Mouse (Mus musculus): Measurements from ENCODE around the gene 2610528A11Rik. TPM values are rescaled to one million over a fixed set of nuclear protein-coding genes. Genes with fewer than 3 reads are reported as not detected.

The 2610528A11Rik gene
- polyA plus RNA-seq, 1 experiment = 2.9 TPM

GRCm38 (mm10) chr14:37135671-37136070 is 21.8 kb upstream of the 2610528A11Rik start:
- Histone ChIP-seq H3K27ac (ENCODE audit: control insufficient read depth, insufficient read depth, low read length) (no peak overlapping the region), H3K4me3 (ENCODE audit: control insufficient read depth, insufficient read depth, low read length) (peak overlapping the region; percentile 47), H3K27me3 (ENCODE audit: control insufficient read depth, insufficient read depth, low read length) (no peaks in the 10 kb centered on the region), H3K36me3 (ENCODE audit: control insufficient read depth, insufficient read depth, low read length) (peaks cover 18% of the 10 kb centered on the region), H3K4me1 (replicated peaks; ENCODE audit: control insufficient read depth, insufficient read depth, low read length) (no peaks in the 10 kb centered on the region)
- 4% methylated on average over 10 of the region's 10 CpGs for WGBS
- no peak for DNase-seq
- TF ChIP-seq POLR2A (IDR thresholded peaks at IDR 0.05; ENCODE audit: control insufficient read depth, extremely low read depth, insufficient read depth, low read length, poor library complexity) (no peak), CTCF (IDR thresholded peaks at IDR 0.05; ENCODE audit: borderline replicate concordance, control insufficient read depth, extremely low read depth, insufficient read depth, low read length, poor library complexity) (no peak)

GRCm38 (mm10) chr14:37135127-37135593 is 21.3 kb upstream of the 2610528A11Rik start, which contains the start of gene Ghitm:
Gene Ghitm, minus strand, starts transcription at chr14:37135272.
- Histone ChIP-seq H3K4me3 (ENCODE audit: control insufficient read depth, insufficient read depth, low read length) (peak within 1 kb of the TSS; percentile 71), H3K27ac (ENCODE audit: control insufficient read depth, insufficient read depth, low read length) (no peak within 1 kb of the TSS), H3K36me3 (ENCODE audit: control insufficient read depth, insufficient read depth, low read length) (peaks cover 23% of the 10 kb centered on the region), H3K27me3 (ENCODE audit: control insufficient read depth, insufficient read depth, low read length) (no peaks in the 10 kb centered on the region), H3K4me1 (replicated peaks; ENCODE audit: control insufficient read depth, insufficient read depth, low read length) (no peaks in the 10 kb centered on the region)
- TF ChIP-seq CTCF (IDR thresholded peaks at IDR 0.05; ENCODE audit: borderline replicate concordance, control insufficient read depth, extremely low read depth, insufficient read depth, low read length, poor library complexity) (peak; percentile 33; the same call in 1 of the 2 replicates), POLR2A (IDR thresholded peaks at IDR 0.05; ENCODE audit: control insufficient read depth, extremely low read depth, insufficient read depth, low read length, poor library complexity) (peak; percentile 76; the same call in 1 of the 2 replicates)
- under 1% methylated on average over 38 of the region's 38 CpGs for WGBS
- peak; percentile 97 for DNase-seq

GRCm38 (mm10) chr14:37134304-37135126 is 20.7 kb upstream of the 2610528A11Rik start:
- DNase-seq = no peak
- Histone ChIP-seq H3K27ac (ENCODE audit: control insufficient read depth, insufficient read depth, low read length) (no peak overlapping the region), H3K4me3 (ENCODE audit: control insufficient read depth, insufficient read depth, low read length) (peak overlapping the region; percentile 71), H3K36me3 (ENCODE audit: control insufficient read depth, insufficient read depth, low read length) (peaks cover 26% of the 10 kb centered on the region), H3K4me1 (replicated peaks; ENCODE audit: control insufficient read depth, insufficient read depth, low read length) (no peaks in the 10 kb centered on the region), H3K27me3 (ENCODE audit: control insufficient read depth, insufficient read depth, low read length) (no peaks in the 10 kb centered on the region)
- TF ChIP-seq CTCF (IDR thresholded peaks at IDR 0.05; ENCODE audit: borderline replicate concordance, control insufficient read depth, extremely low read depth, insufficient read depth, low read length, poor library complexity) (no peak), POLR2A (IDR thresholded peaks at IDR 0.05; ENCODE audit: control insufficient read depth, extremely low read depth, insufficient read depth, low read length, poor library complexity) (no peak)
- under 1% methylated on average over 40 of the region's 40 CpGs for WGBS

GRCm38 (mm10) chr14:37127652-37128051 is 13.8 kb upstream of the 2610528A11Rik start:
- no peaks in the 10 kb centered on the region for H3K27me3 ChIP-seq (ENCODE audit: control insufficient read depth, insufficient read depth, low read length)
- TF ChIP-seq CTCF (IDR thresholded peaks at IDR 0.05; ENCODE audit: borderline replicate concordance, control insufficient read depth, extremely low read depth, insufficient read depth, low read length, poor library complexity) (no peak), POLR2A (IDR thresholded peaks at IDR 0.05; ENCODE audit: control insufficient read depth, extremely low read depth, insufficient read depth, low read length, poor library complexity) (no peak)
- peak; percentile 31 for DNase-seq
- H3K4me3 ChIP-seq (ENCODE audit: control insufficient read depth, insufficient read depth, low read length) = no peak overlapping the region
- H3K36me3 ChIP-seq (ENCODE audit: control insufficient read depth, insufficient read depth, low read length) = peaks cover 71% of the 10 kb centered on the region
- WGBS = 68% methylated on average over 4 of the region's 4 CpGs
- H3K27ac ChIP-seq (ENCODE audit: control insufficient read depth, insufficient read depth, low read length) = no peak overlapping the region
- no peaks in the 10 kb centered on the region for H3K4me1 ChIP-seq (replicated peaks; ENCODE audit: control insufficient read depth, insufficient read depth, low read length)

- DNase-seq = no peak
- TF ChIP-seq POLR2A (IDR thresholded peaks at IDR 0.05; ENCODE audit: control insufficient read depth, extremely low read depth, insufficient read depth, low read length, poor library complexity) (no peak), CTCF (IDR thresholded peaks at IDR 0.05; ENCODE audit: borderline replicate concordance, control insufficient read depth, extremely low read depth, insufficient read depth, low read length, poor library complexity) (no peak)
Observed at GRCm38 (mm10) chr14:37119233-37119632, 5.4 kb upstream of the 2610528A11Rik start.

GRCm38 (mm10) chr14:37112931-37113330 is 891 bp downstream of the 2610528A11Rik start:
- Histone ChIP-seq H3K4me1 (replicated peaks; ENCODE audit: control insufficient read depth, insufficient read depth, low read length) (no peaks in the 10 kb centered on the region), H3K27me3 (ENCODE audit: control insufficient read depth, insufficient read depth, low read length) (no peaks in the 10 kb centered on the region), H3K4me3 (ENCODE audit: control insufficient read depth, insufficient read depth, low read length) (no peak overlapping the region), H3K27ac (ENCODE audit: control insufficient read depth, insufficient read depth, low read length) (no peak overlapping the region), H3K36me3 (ENCODE audit: control insufficient read depth, insufficient read depth, low read length) (no peaks in the 10 kb centered on the region)
- TF ChIP-seq POLR2A (IDR thresholded peaks at IDR 0.05; ENCODE audit: control insufficient read depth, extremely low read depth, insufficient read depth, low read length, poor library complexity) = no peak
- no peak for TF ChIP-seq CTCF (IDR thresholded peaks at IDR 0.05; ENCODE audit: borderline replicate concordance, control insufficient read depth, extremely low read depth, insufficient read depth, low read length, poor library complexity)
- no peak for DNase-seq
- 92% methylated on average over 7 of the region's 7 CpGs for WGBS

More at GRCm38 (mm10) chr14:37119233-37119632, 5.4 kb upstream of the 2610528A11Rik start:
- no peaks in the 10 kb centered on the region for H3K4me1 ChIP-seq (replicated peaks; ENCODE audit: control insufficient read depth, insufficient read depth, low read length)
- H3K4me3 ChIP-seq (ENCODE audit: control insufficient read depth, insufficient read depth, low read length) = no peak overlapping the region
- 96% methylated on average over 4 of the region's 4 CpGs for WGBS
- H3K36me3 ChIP-seq (ENCODE audit: control insufficient read depth, insufficient read depth, low read length) = peaks cover 25% of the 10 kb centered on the region
- no peak overlapping the region for H3K27ac ChIP-seq (ENCODE audit: control insufficient read depth, insufficient read depth, low read length)
- H3K27me3 ChIP-seq (ENCODE audit: control insufficient read depth, insufficient read depth, low read length) = no peaks in the 10 kb centered on the region
